Mouse (Mus musculus) forebrain, postnatal 0 days (tissue): ENCODE measurements at regions not wholly inside any gene's neighbourhood (a gene's known extent, or its start where the extent isn't known, plus 50 kb on each side); places are given as distances from the start of the nearest gene placed in this dataset.

ENCODE experiments used
- ATAC-seq: fragments of 200-750 bp; cut with Nextera tagmentation; 2 replicates; pipeline ENCODE4 v1.8.0; 2017; ENCODE audit warnings: mild to moderate bottlenecking, moderate library complexity
- DNase-seq: peaks from one replicate; pipeline ENCODE4 v3.0.0-alpha.2; 2015
- H3K27ac ChIP-seq: fragments of 300-500 bp; sonication (generic); 2 replicates; pipeline ENCODE4 v1.5.1; 2014; ENCODE audit warnings: low read depth, mild to moderate bottlenecking, antibody characterized with exemption, low read length, moderate library complexity, mixed read lengths
- H3K27me3 ChIP-seq: fragments of 300-500 bp; sonication (generic); 2 replicates; pipeline ENCODE4 v1.6.1; 2014; ENCODE audit warnings: mild to moderate bottlenecking, low read length, mixed read lengths; ENCODE audit not compliant: insufficient read depth
- H3K36me3 ChIP-seq: fragments of 300-500 bp; sonication (generic); 2 replicates; pipeline ENCODE4 v1.6.1; 2014; ENCODE audit warnings: mild to moderate bottlenecking, moderate library complexity; ENCODE audit not compliant: insufficient read depth
- H3K4me1 ChIP-seq: fragments of 300-500 bp; sonication (generic); 2 replicates; pipeline ENCODE4 v1.6.1; 2014; ENCODE audit warnings: antibody characterized with exemption; ENCODE audit not compliant: insufficient read depth
- H3K4me2 ChIP-seq: fragments of 300-500 bp; sonication (generic); 2 replicates; pipeline ENCODE4 v1.6.1; 2014; ENCODE audit warnings: low read depth, mild to moderate bottlenecking, moderate library complexity
- H3K4me3 ChIP-seq: fragments of 300-500 bp; sonication (generic); 2 replicates; pipeline ENCODE4 v1.5.1; 2014; ENCODE audit warnings: low read depth, low read length, mixed read lengths
- H3K9ac ChIP-seq: fragments of 300-500 bp; sonication (generic); 2 replicates; pipeline ENCODE4 v1.6.1; 2014; ENCODE audit warnings: mild to moderate bottlenecking
- H3K9me3 ChIP-seq: fragments of 300-500 bp; sonication (generic); 2 replicates; pipeline ENCODE4 v1.6.1; 2016; ENCODE audit warnings: low read length
- CTCF ChIP-seq: sonication (generic); IDR thresholded peaks from 2 replicates; pipeline ENCODE4 v1.5.1; 2016; ENCODE audit warnings: antibody characterized with exemption, control low read depth, low read depth
- WGBS: fragments of 180-500 bp; shearing (Covaris S2); extraction: QIAGEN DNeasy Blood & Tissue Kit; methylation state at CpG from one replicate; pipeline ENCODE4 v1.1.7; 2014; 5-methylcytosine and 5-hydroxymethylcytosine counted together

DNA sequence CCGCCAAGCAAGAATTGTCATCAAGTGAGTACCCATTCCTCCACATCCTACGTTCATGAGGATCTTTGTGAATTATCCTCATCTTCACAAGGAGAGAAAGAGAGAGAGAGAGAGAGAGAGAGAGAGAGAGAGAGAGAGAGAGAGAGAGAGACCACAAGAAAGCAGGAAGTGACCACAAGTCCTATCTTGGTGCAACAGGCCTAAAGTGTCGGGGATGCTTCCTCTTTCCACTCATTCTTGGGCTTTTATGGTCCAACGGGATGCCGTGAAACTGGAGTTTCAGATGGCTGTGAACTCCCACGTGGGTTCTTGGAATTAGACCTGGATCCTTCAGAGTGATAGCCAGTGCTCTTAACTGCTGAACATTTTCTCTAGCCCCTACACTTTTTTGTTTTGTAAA, 53.1 kb upstream of the Rai14 start:
- 87% methylated on average over 6 of the region's 6 CpGs for WGBS
- H3K4me3 ChIP-seq: no peak overlapping the region

DNA sequence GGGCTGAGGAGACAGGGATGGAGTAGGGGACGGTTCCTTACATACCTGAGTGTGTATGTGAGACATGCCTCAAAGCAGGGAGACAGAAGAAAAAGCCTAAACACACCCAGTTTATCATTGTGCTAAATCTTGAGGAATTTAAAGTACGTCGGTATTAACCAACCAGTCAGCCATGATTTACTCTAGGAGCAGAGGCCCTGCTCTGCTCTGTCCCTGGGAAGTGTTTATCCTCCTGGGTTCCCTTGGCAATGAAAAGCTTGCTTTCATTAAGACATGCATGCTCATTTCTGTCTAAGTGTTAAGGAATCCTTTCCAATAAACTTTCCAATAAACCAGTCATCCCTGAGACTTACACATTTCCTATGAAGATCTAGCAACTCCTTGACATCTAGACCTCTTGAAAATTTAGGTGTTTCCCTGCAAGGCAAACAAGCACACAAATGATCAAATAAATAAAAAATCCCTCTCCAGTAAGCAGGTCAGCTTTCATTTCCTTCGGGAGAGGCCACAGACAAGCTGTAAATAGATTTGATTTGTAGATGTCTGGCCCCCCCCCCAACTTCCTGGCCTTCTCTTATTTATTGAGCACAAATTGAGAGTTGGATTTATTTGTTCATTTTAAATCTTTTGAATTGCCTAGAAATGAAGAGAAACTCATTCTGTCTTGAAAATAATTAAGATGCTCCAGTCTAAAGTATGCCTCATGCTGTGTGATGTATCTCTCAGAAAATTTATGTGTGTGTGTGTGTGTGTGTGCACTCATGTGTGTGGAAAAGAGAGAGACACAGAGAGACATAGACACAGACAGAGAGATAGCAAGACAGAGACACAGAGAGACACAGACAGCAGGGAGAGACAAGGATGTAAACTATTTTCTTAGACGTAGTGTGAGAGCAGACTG, 56.2 kb upstream of the Rai14 start:
- Histone ChIP-seq H3K9me3 (no peaks in the 10 kb centered on the region), H3K4me3 (no peak overlapping the region), H3K4me2 (no peak overlapping the region), H3K36me3 (no peaks in the 10 kb centered on the region), H3K27me3 (no peaks in the 10 kb centered on the region), H3K4me1 (no peaks in the 10 kb centered on the region), H3K9ac (no peak overlapping the region), H3K27ac (no peak overlapping the region)
- DNase-seq (no peak), ATAC-seq (no peak)
- no peak for TF ChIP-seq CTCF
- 76% methylated on average over 5 of the region's 5 CpGs for WGBS

More for the DNA sequence above, 53.1 kb upstream of the Rai14 start:
- Histone ChIP-seq H3K4me2 (no peak overlapping the region), H3K9me3 (no peaks in the 10 kb centered on the region), H3K4me1 (no peaks in the 10 kb centered on the region), H3K27ac (no peak overlapping the region), H3K27me3 (no peaks in the 10 kb centered on the region), H3K36me3 (no peaks in the 10 kb centered on the region), H3K9ac (no peak overlapping the region)
- no peak for ATAC-seq
- no peak for TF ChIP-seq CTCF
- no peak for DNase-seq

DNA sequence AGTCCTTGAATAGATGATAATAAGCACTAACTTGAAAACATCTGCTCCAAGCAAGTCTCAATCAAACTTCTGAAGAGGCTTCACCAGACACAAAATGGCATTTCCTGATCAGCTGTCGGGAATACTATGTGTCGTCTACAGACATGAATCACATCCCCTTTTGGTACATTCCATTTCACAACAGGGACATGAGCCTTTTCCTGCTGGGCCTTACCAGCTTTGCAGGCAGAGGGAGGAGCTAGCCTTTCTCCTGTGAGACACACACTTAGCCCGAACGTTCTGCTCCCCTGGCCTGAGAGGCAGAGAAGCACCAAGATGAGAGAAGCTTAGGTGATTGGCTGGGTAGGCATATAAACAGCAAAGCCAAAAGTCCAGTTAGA, 56.9 kb upstream of the Rai14 start:
- Histone ChIP-seq H3K27ac (no peak overlapping the region), H3K4me3 (no peak overlapping the region), H3K27me3 (no peaks in the 10 kb centered on the region), H3K9ac (no peak overlapping the region), H3K4me1 (no peaks in the 10 kb centered on the region), H3K4me2 (no peak overlapping the region), H3K9me3 (no peaks in the 10 kb centered on the region), H3K36me3 (no peaks in the 10 kb centered on the region)
- ATAC-seq: no peak
- WGBS: 69% methylated on average over 4 of the region's 4 CpGs
- no peak for DNase-seq
- no peak for TF ChIP-seq CTCF

DNA sequence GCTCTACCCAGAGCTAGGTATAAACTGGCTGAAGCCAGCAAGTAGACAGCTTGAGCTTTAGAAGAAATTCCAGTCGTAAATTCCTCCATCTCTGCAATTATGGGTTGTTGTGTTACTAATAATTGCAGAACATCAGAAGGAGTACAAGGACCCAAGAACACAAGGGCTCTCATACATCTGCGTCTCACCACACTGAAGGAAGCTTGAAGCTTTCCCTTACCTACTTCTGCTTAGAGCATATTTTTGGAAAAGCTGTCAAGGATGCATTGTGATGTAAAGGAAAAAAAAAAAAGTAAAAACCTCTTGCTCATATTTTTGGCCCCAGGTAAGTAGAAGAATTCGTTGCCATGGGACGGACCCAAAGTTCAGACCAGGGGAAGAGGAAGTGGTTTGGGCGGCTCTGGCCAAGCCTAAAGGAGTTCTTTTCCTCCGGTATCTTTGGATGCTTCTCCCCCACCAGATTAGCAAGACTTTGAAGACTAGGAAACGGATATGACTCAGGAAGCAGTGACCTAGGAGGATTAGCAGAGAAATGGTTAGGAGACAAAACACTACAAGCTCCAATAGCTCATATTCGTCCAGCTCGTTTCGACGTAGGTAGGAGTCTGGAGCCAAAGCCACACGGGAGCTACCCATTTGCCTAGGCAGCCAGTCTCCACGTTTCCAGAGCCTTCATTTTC, 65.7 kb upstream of the Rai14 start:
- H3K4me1 ChIP-seq: no peaks in the 10 kb centered on the region
- no peak overlapping the region for H3K9ac ChIP-seq
- DNase-seq (no peak), ATAC-seq (no peak)
- no peak overlapping the region for H3K4me3 ChIP-seq
- H3K4me2 ChIP-seq: no peak overlapping the region
- H3K27ac ChIP-seq: no peak overlapping the region
- H3K36me3 ChIP-seq: no peaks in the 10 kb centered on the region
- WGBS: 84% methylated on average over 13 of the region's 13 CpGs
- H3K9me3 ChIP-seq: no peaks in the 10 kb centered on the region
- H3K27me3 ChIP-seq: no peaks in the 10 kb centered on the region
- TF ChIP-seq CTCF: no peak

DNA sequence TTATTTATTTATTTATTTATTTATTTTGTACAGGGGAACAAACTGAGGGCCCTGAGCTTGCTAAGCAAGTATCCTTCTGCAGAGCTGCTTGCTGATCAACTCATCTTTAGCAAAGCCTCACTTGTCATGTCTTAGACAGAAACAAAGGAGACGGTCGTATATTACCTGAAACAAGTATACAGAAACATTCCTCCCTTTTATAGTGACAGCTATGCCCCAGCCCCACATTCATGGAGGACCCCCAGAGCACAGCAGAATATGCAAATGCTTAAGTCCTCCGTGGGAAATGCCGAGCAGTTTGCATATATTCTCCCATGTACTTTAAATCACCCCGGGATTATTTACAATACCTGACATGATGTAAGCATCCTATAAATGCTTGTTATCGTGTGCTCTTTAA, 74.9 kb upstream of the Rai14 start:
- Histone ChIP-seq H3K36me3 (no peaks in the 10 kb centered on the region), H3K4me1 (no peaks in the 10 kb centered on the region)
- no peak for TF ChIP-seq CTCF

DNA sequence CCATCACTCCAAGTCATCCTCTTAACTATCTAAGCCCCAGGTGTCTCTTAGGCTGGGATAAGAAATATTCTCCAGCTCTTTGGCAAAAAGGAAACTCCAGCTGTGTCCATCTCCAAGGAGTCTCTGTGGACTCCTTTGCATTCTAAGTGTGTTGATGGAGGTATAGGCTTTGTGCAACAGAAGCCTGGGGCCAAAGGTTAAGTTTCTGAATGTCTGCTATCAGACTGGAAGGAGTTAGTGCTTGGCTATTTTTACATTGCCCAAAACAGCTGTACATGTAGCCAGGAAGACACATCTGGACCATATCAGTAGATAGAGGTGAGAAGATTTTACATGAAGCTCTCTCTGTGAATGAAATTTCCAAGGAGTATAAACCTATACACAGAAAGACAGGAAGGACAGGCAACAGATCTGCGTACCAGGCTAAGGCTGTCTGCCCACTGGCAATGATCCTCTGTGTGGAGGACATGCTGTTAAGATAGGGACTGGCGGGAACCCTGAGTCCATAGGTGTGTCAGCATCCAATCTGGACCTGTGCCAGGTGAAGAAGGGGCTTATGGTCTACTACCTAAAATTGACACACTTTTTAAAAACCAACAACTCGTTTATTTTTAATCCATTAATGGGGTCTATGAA, 76.6 kb upstream of the Rai14 start:
- WGBS: 82% methylated on average over 3 of the region's 3 CpGs
- TF ChIP-seq CTCF: no peak
- Histone ChIP-seq H3K27ac (no peak overlapping the region), H3K9ac (no peak overlapping the region), H3K27me3 (no peaks in the 10 kb centered on the region), H3K4me2 (no peak overlapping the region), H3K36me3 (no peaks in the 10 kb centered on the region), H3K4me1 (no peaks in the 10 kb centered on the region), H3K4me3 (no peak overlapping the region), H3K9me3 (no peaks in the 10 kb centered on the region)
- DNase-seq: no peak
- no peak for ATAC-seq

More for the DNA sequence above, 74.9 kb upstream of the Rai14 start:
- H3K4me2 ChIP-seq: no peak overlapping the region
- WGBS: 63% methylated on average over 6 of the region's 6 CpGs
- no peak for ATAC-seq
- no peak for DNase-seq
- no peak overlapping the region for H3K27ac ChIP-seq
- no peak overlapping the region for H3K9ac ChIP-seq
- H3K9me3 ChIP-seq: no peaks in the 10 kb centered on the region
- H3K27me3 ChIP-seq: no peaks in the 10 kb centered on the region
- H3K4me3 ChIP-seq: no peak overlapping the region
